Mouse (Mus musculus): Measurements from ENCODE around the gene Xylt2. TPM values are rescaled to one million over a fixed set of nuclear protein-coding genes. Genes with fewer than 3 reads are reported as not detected.
"Not testable (repeated sequence)": the region's sequence is repeated elsewhere in the genome, so short reads cannot be mapped to it uniquely, and the experiment has no call there.

Gene Xylt2
- polyA plus RNA-seq, 1 experiment from 2014 or later = 16.4 TPM

DNA sequence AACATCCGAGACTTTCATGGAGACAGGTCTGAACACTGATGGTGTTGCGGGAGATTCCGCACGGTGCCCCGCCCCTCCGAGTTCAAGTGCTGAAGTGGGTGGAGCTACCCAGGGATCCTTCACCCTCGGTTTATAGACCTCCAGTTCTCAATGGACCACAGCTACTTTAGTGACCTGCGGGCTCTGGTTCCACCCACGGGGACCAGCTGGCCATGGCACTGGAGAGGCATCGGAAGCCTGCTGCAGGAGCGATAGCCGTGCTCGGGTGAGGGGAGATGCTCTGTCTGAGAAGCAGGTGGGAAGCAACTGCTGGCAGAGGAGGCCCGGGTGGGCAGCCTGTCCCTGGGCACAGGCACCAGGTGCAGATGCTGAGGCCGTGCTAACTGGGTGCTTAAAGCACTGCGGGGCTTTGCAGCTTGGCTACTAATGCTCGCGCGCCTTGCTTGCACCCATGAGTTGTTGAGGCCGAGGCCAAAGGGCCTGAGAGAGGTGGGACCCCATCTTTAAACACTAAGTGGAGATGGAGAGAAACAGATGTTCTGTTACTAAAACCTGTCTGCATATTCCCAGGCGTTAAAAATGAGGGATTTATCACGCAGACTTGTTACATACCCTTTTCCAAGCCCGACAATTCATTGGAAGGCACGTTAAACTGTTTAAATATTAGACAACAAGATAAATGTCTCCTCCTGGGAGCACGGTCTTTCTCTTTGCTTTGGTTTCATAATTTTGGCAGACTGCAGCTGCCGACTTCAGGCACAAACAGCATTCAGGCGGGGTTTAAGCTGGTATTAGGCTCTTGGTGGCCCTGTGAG is 24.3 kb upstream of the Xylt2 start:
- Histone ChIP-seq H3K27me3 (replicated peaks) (no peaks in the 10 kb centered on the region; the same call in 1 of the 2 replicates), H3K9me3 (replicated peaks) (no peaks in the 10 kb centered on the region), H3K4me3 (no peak overlapping the region), H3K27ac (ENCODE audit: poor library complexity, severe bottlenecking) (no peak overlapping the region), H3K9ac (no peak overlapping the region), H3K4me2 (no peak overlapping the region), H3K36me3 (no peaks in the 10 kb centered on the region), H3K4me1 (replicated peaks) (peaks cover 9% of the 10 kb centered on the region)
- 62% methylated on average over 27 of the region's 27 CpGs for WGBS
- no peak for ATAC-seq (ENCODE audit: insufficient number of reproducible peaks, low FRiP score)

DNA sequence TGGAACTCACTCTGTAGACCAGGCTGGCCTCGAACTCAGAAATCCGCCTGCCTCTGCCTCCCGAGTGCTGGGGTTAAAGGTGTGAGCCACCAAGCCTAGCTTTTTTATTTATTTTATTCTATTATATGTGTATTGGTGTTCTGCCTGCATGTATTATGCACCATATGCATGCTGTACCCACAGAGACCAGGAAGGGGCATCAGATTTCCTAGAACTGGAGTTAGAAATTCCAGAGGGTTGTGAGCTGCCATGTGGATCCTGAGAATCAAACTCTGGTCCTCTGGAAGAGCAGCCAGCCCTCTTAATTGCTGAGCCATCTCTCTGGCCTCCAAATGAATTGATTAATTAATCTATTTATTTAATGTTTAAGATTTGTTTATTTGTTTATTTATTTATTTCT is 22.1 kb upstream of the Xylt2 start:
- H3K4me3 ChIP-seq = no peak overlapping the region
- H3K4me1 ChIP-seq (replicated peaks) = peaks cover 9% of the 10 kb centered on the region
- no peaks in the 10 kb centered on the region for H3K36me3 ChIP-seq
- 92% methylated on average over 3 of the region's 3 CpGs for WGBS
- H3K9me3 ChIP-seq (replicated peaks) = no peaks in the 10 kb centered on the region
- no peaks in the 10 kb centered on the region; the same call in 1 of the 2 replicates for H3K27me3 ChIP-seq (replicated peaks)
- no peak overlapping the region for H3K4me2 ChIP-seq
- H3K9ac ChIP-seq = no peak overlapping the region
- ATAC-seq (ENCODE audit: insufficient number of reproducible peaks, low FRiP score) = no peak
- H3K27ac ChIP-seq (ENCODE audit: poor library complexity, severe bottlenecking) = no peak overlapping the region

DNA sequence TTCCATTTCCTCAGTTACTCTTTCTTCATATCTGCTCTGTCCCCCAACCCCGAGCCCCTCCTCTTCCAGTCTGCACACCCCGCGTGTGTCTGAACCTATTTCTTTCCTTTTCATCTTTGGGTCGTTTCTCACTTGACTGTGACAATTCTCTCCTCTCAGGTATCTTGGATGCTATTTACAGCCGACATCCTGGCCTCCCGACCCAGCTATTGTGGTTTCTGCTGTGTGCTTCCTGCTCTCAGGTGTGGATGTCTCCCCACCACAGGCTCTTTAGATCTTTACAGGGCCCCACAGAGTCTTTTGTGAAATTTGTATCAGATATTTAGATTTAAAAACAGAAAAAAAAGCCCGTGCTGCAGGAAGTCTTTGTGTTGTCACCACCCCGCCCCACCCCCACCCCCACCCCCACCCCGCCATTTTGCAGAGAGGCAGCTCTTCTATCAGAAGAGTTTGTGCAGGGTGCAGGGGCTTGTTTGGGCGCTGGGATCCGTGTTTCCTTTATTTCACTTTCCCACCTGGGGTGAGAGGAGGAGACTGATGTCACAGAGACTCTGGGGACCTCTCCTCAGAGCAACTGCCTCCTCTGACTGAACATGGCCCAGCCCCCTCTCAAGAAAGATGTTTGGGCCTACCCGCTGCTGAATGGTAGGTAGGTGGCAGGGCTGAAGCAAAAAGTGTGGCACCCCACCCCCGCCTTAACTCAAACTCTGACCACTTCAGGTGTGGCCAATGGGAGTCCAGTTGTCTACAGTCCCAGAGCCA is 20.6 kb upstream of the Xylt2 start:
- Histone ChIP-seq H3K27me3 (replicated peaks) (no peaks in the 10 kb centered on the region; the same call in 1 of the 2 replicates), H3K9me3 (replicated peaks) (no peaks in the 10 kb centered on the region), H3K9ac (no peak overlapping the region), H3K27ac (ENCODE audit: poor library complexity, severe bottlenecking) (no peak overlapping the region), H3K4me3 (no peak overlapping the region), H3K4me1 (replicated peaks) (peaks cover 9% of the 10 kb centered on the region), H3K36me3 (no peaks in the 10 kb centered on the region), H3K4me2 (no peak overlapping the region)
- 43% methylated on average over 13 of the region's 13 CpGs for WGBS
- no peak for ATAC-seq (ENCODE audit: insufficient number of reproducible peaks, low FRiP score)

- H3K4me3 ChIP-seq = no peak overlapping the region
- H3K9ac ChIP-seq = no peak overlapping the region
- no peaks in the 10 kb centered on the region for H3K9me3 ChIP-seq (replicated peaks)
- no peak for ATAC-seq (ENCODE audit: insufficient number of reproducible peaks, low FRiP score)
- no peak overlapping the region for H3K4me2 ChIP-seq
- H3K27ac ChIP-seq (ENCODE audit: poor library complexity, severe bottlenecking) = no peak overlapping the region
- H3K27me3 ChIP-seq (replicated peaks) = no peaks in the 10 kb centered on the region; the same call in 1 of the 2 replicates
- 86% methylated on average over 2 of the region's 2 CpGs for WGBS
- no peaks in the 10 kb centered on the region for H3K36me3 ChIP-seq
- H3K4me1 ChIP-seq (replicated peaks) = peaks cover 9% of the 10 kb centered on the region
Observed at GRCm38 (mm10) chr11:94697140-94697539, 19.8 kb upstream of the Xylt2 start.

DNA sequence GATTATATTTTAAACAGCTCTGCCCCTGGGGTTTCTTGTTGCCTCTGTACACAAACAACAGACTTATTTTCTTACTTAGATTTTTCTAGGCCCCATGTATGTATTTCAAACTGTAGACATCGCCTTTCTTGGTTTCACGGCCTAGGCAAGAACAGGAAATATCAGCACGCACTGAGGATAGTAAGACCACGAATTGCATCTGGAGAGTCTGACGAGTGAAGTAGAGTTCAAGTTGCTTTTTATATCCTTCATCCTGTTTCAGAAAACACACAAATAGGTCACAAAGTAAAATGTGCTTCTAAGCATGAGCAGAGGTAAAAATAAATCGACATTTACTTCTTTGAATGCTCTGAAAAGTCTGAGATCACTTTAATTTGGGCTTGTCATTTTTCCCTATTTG is 18.2 kb upstream of the Xylt2 start:
- H3K4me3 ChIP-seq = no peak overlapping the region
- WGBS = 66% methylated on average over 6 of the region's 6 CpGs
- no peaks in the 10 kb centered on the region for H3K36me3 ChIP-seq
- no peak overlapping the region for H3K27ac ChIP-seq (ENCODE audit: poor library complexity, severe bottlenecking)
- no peaks in the 10 kb centered on the region for H3K9me3 ChIP-seq (replicated peaks)
- no peaks in the 10 kb centered on the region for H3K27me3 ChIP-seq (replicated peaks)
- H3K4me1 ChIP-seq (replicated peaks) = peaks cover 9% of the 10 kb centered on the region
- no peak for ATAC-seq (ENCODE audit: insufficient number of reproducible peaks, low FRiP score)
- H3K4me2 ChIP-seq = no peak overlapping the region
- H3K9ac ChIP-seq = no peak overlapping the region

DNA sequence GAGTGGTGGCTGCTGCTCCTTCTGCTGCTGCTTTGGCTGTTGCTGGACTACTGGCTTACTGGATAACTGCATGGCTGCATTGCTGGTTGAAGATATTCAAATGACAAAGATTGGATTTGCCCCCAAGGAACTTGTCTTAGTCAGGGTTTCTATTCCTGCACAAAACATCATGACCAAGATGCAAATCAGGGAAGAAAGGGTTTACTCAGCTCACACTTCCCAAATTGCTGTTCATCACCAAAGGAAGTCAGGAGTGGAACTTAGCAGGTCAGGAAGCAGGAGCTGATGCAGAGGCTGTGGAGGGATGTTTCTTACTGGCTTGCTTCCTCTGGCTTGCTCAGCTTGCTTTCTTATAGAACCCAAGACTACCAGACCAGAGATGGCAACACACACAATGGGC is 15.2 kb upstream of the Xylt2 start:
- H3K9me3 ChIP-seq (replicated peaks); ATAC-seq (ENCODE audit: insufficient number of reproducible peaks, low FRiP score); H3K27ac ChIP-seq (ENCODE audit: poor library complexity, severe bottlenecking); H3K36me3 ChIP-seq; H3K27me3 ChIP-seq (replicated peaks); H3K9ac ChIP-seq; H3K4me3 ChIP-seq; H3K4me1 ChIP-seq (replicated peaks); H3K4me2 ChIP-seq: not testable (repeated sequence)

DNA sequence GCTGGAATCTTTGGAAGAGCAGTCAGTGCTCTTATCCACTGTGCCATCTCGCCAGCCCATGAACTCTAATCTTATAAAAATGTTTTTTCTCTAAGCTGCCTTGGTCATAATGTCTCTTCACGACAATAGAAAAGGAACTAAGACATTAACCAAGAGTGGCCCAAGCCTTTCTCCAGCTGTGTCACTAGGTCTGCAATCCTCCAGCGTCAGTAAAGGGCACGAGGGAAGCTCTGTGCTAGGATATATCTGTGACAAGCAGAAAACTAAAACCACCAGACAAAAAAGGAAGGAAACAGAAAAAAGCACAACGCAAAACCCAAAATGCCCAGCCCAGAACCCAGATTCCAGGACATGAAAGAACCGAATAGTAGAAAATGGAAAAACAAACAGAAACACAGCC is 9.9 kb upstream of the Xylt2 start:
- Histone ChIP-seq H3K4me2 (no peak overlapping the region), H3K9ac (no peak overlapping the region), H3K27me3 (replicated peaks) (no peaks in the 10 kb centered on the region), H3K27ac (ENCODE audit: poor library complexity, severe bottlenecking) (no peak overlapping the region), H3K4me3 (no peak overlapping the region), H3K36me3 (no peaks in the 10 kb centered on the region), H3K4me1 (replicated peaks) (no peaks in the 10 kb centered on the region), H3K9me3 (replicated peaks) (peaks cover 3% of the 10 kb centered on the region; the same call in 1 of the 2 replicates)
- WGBS = 59% methylated on average over 6 of the region's 6 CpGs
- ATAC-seq (ENCODE audit: insufficient number of reproducible peaks, low FRiP score) = no peak

GRCm38 (mm10) chr11:94682427-94682826 is 5.1 kb upstream of the Xylt2 start:
- Histone ChIP-seq H3K27ac (ENCODE audit: poor library complexity, severe bottlenecking) (no peak overlapping the region), H3K4me1 (replicated peaks) (no peaks in the 10 kb centered on the region), H3K4me3 (no peak overlapping the region), H3K9me3 (replicated peaks) (peaks cover 3% of the 10 kb centered on the region; the same call in 1 of the 2 replicates), H3K36me3 (no peaks in the 10 kb centered on the region), H3K4me2 (no peak overlapping the region), H3K9ac (no peak overlapping the region), H3K27me3 (replicated peaks) (no peaks in the 10 kb centered on the region)
- ATAC-seq (ENCODE audit: insufficient number of reproducible peaks, low FRiP score) = no peak
- 77% methylated on average over 7 of the region's 7 CpGs for WGBS

DNA sequence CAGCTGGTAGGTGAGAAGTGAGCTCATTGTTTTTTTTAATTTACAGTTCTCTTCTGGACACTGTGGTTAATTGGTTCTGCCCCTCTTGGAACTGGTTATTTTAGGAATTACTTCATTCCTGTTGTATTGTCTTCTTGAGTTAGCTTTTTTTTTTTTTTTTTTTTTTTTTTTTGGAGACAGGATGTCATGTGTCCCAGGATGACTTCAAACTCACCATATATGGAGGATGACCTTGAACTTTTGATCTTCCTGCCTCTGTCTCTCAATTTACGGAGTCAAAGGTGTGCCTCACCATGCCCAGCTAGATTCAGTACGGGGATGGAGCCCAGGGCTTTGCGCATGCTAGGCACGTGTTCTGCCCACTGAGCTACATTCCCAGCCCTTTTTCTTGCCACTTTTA is 4.3 kb upstream of the Xylt2 start:
- Histone ChIP-seq H3K4me3 (no peak overlapping the region), H3K36me3 (no peaks in the 10 kb centered on the region), H3K9ac (no peak overlapping the region), H3K27me3 (replicated peaks) (no peaks in the 10 kb centered on the region), H3K9me3 (replicated peaks) (peaks cover 3% of the 10 kb centered on the region; the same call in 1 of the 2 replicates), H3K4me1 (replicated peaks) (peaks cover under 1% of the 10 kb centered on the region; the same call in 1 of the 2 replicates), H3K27ac (ENCODE audit: poor library complexity, severe bottlenecking) (no peak overlapping the region), H3K4me2 (no peak overlapping the region)
- 74% methylated on average over 4 of the region's 4 CpGs for WGBS
- no peak for ATAC-seq (ENCODE audit: insufficient number of reproducible peaks, low FRiP score)

GRCm38 (mm10) chr11:94680639-94681038 is 3.3 kb upstream of the Xylt2 start:
- H3K4me3 ChIP-seq = no peak overlapping the region
- ATAC-seq (ENCODE audit: insufficient number of reproducible peaks, low FRiP score) = no peak
- no peaks in the 10 kb centered on the region for H3K27me3 ChIP-seq (replicated peaks)
- H3K9me3 ChIP-seq (replicated peaks) = no peaks in the 10 kb centered on the region
- peaks cover 10% of the 10 kb centered on the region for H3K4me1 ChIP-seq (replicated peaks)
- no peaks in the 10 kb centered on the region for H3K36me3 ChIP-seq
- no peak overlapping the region for H3K9ac ChIP-seq
- H3K4me2 ChIP-seq = no peak overlapping the region
- no peak overlapping the region for H3K27ac ChIP-seq (ENCODE audit: poor library complexity, severe bottlenecking)

GRCm38 (mm10) chr11:94677607-94678145 is 361 bp upstream of the Xylt2 start:
- peaks cover 27% of the 10 kb centered on the region for H3K4me1 ChIP-seq (replicated peaks)
- H3K9ac ChIP-seq = peak overlapping the region; percentile 61
- H3K4me2 ChIP-seq = peak overlapping the region; percentile 88
- H3K9me3 ChIP-seq (replicated peaks) = no peaks in the 10 kb centered on the region
- 32% methylated on average over 15 of the region's 15 CpGs for WGBS
- no peaks in the 10 kb centered on the region for H3K27me3 ChIP-seq (replicated peaks)
- no peak for ATAC-seq (ENCODE audit: insufficient number of reproducible peaks, low FRiP score)
- H3K27ac ChIP-seq (ENCODE audit: poor library complexity, severe bottlenecking) = no peak overlapping the region
- peak overlapping the region; percentile 96 for H3K4me3 ChIP-seq
- no peaks in the 10 kb centered on the region for H3K36me3 ChIP-seq
